14 mouse cellular contexts compared by ENCODE assay signal in genomic region chr19:29270226-29270625, GRCm38 (mm10). TPM values are rescaled to one million over a fixed set of nuclear protein-coding genes. Genes with fewer than 3 reads are reported as not detected.
DNase-seq lines count a peak whose midpoint lies in the region; ATAC-seq and TF ChIP-seq lines count a peak whose summit lies in the region.
"Had no signal": no experiment of that assay in that cellular context is flagged by ENCODE, and none has a peak within 500 bp of the region (broad histone marks: within the 10 kb centered on the region; RNA-seq: fewer than 3 reads in every experiment).

No protein-coding gene starts in this region.

- H3K27me3 ChIP-seq in CH12.LX (replicated peaks): no peaks in the 10 kb centered on the region
- H3K27me3 ChIP-seq in midbrain, embryonic 15.5 days (replicated peaks): no peaks in the 10 kb centered on the region
- H3K27me3 ChIP-seq: lung, embryonic 15.5 days had no signal

- H3K4me2 ChIP-seq in CH12.LX (ENCODE audit: insufficient read depth, low read depth, poor library complexity, severe bottlenecking): peak overlapping the region; percentile 91
- H3K4me2 ChIP-seq in midbrain, embryonic 15.5 days: no peak overlapping the region
- H3K4me2 ChIP-seq: lung, embryonic 15.5 days had no signal

- H3K79me2 ChIP-seq in CH12.LX (replicated peaks; ENCODE audit: control insufficient read depth, extremely low read depth, insufficient read depth, poor library complexity, severe bottlenecking): peaks cover 2% of the 10 kb centered on the region; the same call in 1 of the 2 replicates

- DNase-seq in cerebellum, adult 9-11 months: peak; percentile 27
- no peak for DNase-seq in cerebellum, postnatal 36 days
- DNase-seq in layer of hippocampus, adult 2 months (ENCODE audit: low spot score in 2 of 2): no peak
- DNase-seq in layer of hippocampus, postnatal 25 days (ENCODE audit: extremely low spot score in 1 of 2, low spot score in 1 of 2): no peak
- no peak for DNase-seq in CH12.LX (ENCODE audit: extremely low read depth)
- no peak for DNase-seq in spleen, postnatal 10 days (ENCODE audit: low spot score in 2 of 2)
- no peak for DNase-seq in layer of hippocampus, postnatal 36 days
- DNase-seq: gastrocnemius, postnatal 36 days; kidney, postnatal 25 days; left cerebral cortex, postnatal 4 days; right cerebral cortex, postnatal 14 days; thymus, adult 18-20 months had no signal

- H3K4me1 ChIP-seq in CH12.LX (ENCODE audit: control insufficient read depth in 1 of 2, insufficient read depth in 2 of 2): peaks cover 8 to 16% of the 10 kb centered on the region in 2 experiments
- peaks cover 11% of the 10 kb centered on the region for H3K4me1 ChIP-seq in midbrain, embryonic 15.5 days

- no peak for TF ChIP-seq POLR2A in CH12.LX (IDR thresholded peaks at IDR 0.05; ENCODE audit: low read depth, low read length)

- H3K9ac ChIP-seq in CH12.LX (ENCODE audit: insufficient read depth, low read depth): 0 out of 2 replicates have a peak overlapping the region, but pooled peaks have one; percentile 2
- H3K9ac ChIP-seq in midbrain, embryonic 15.5 days: no peak overlapping the region
- H3K9ac ChIP-seq: lung, embryonic 15.5 days had no signal

- dilution Hi-C loops in CH12.LX (cut with MboI; ENCODE audit: extremely low pct_ligation_motif_present, extremely low pct_unique_long_range_greater_than_20kb, low sequenced_read_pairs): no loop called here

- in situ Hi-C loops in CH12.LX (cut with MboI; ENCODE audit: low pct_ligation_motif_present, low pct_unique_long_range_greater_than_20kb, low sequenced_read_pairs): no loop called here

- peak; percentile 57 for TF ChIP-seq CTCF in layer of hippocampus, adult 2 months (conservative IDR thresholded peaks at IDR 0.05)
- TF ChIP-seq CTCF in CH12.LX (conservative IDR thresholded peaks at IDR 0.05 in 1 of 2, IDR thresholded peaks at IDR 0.05 in 1 of 2; ENCODE audit: low read depth in 2 of 2, low read length in 2 of 2): peak in 1 of 2 experiments; percentile 43; a peak in 2 of 4 replicates

- TF ChIP-seq RAD21 in CH12.LX (IDR thresholded peaks at IDR 0.05; ENCODE audit: low read depth, low read length): no peak; the same call in 1 of the 2 replicates

- H3K36me3 ChIP-seq in CH12.LX (replicated peaks in 1 of 2; ENCODE audit: control insufficient read depth in 1 of 2, insufficient read depth in 1 of 2, low read length in 1 of 2): peaks cover 0 to 7% of the 10 kb centered on the region in 2 experiments
- H3K36me3 ChIP-seq in midbrain, embryonic 15.5 days (replicated peaks): 0 out of 2 replicates have a peak, but pooled peaks cover 5% of the 10 kb centered on the region
- H3K36me3 ChIP-seq: lung, embryonic 15.5 days had no signal

- TF ChIP-seq EP300 in CH12.LX (IDR thresholded peaks at IDR 0.05; ENCODE audit: low read length): no peak

- H3K27ac ChIP-seq in layer of hippocampus, adult 2 months: peak overlapping the region; percentile 16; the same call in 1 of the 2 replicates
- no peak overlapping the region for H3K27ac ChIP-seq in CH12.LX (ENCODE audit: insufficient read depth, low read depth)
- no peak overlapping the region for H3K27ac ChIP-seq in midbrain, embryonic 15.5 days
- H3K27ac ChIP-seq: lung, embryonic 15.5 days had no signal

- no peak overlapping the region for H3K4me3 ChIP-seq in layer of hippocampus, adult 2 months
- peak overlapping the region in 1 of 3 experiments; percentile 22 for H3K4me3 ChIP-seq in CH12.LX (replicated peaks in 1 of 3; ENCODE audit: low read depth in 2 of 3, low read length in 2 of 3, poor library complexity in 1 of 3)
- H3K4me3 ChIP-seq in midbrain, embryonic 15.5 days: no peak overlapping the region
- H3K4me3 ChIP-seq: lung, embryonic 15.5 days had no signal

- ATAC-seq in midbrain, embryonic 15.5 days (replicated peaks): peak; percentile 48

- H3K9me3 ChIP-seq in CH12.LX (replicated peaks; ENCODE audit: low read length): no peaks in the 10 kb centered on the region
- H3K9me3 ChIP-seq in midbrain, embryonic 15.5 days: no peaks in the 10 kb centered on the region
- H3K9me3 ChIP-seq: lung, embryonic 15.5 days had no signal

- 37% methylated on average over 6 of the region's 6 CpGs for WGBS in midbrain, embryonic 15.5 days

TF ChIP-seq in CH12.LX, 34 proteins besides CTCF, POLR2A, EP300 and RAD21:
- peak; percentile 20; the same call in 1 of the 2 replicates for TF ChIP-seq SMC3 (IDR thresholded peaks at IDR 0.05; ENCODE audit: low read depth, low read length)
- no peak for TF ChIP-seq ZMIZ1 (IDR thresholded peaks at IDR 0.05; ENCODE audit: low read depth, low read length)
- TF ChIP-seq UBTF (IDR thresholded peaks at IDR 0.05; ENCODE audit: low read depth, low read length): no peak
- no peak for TF ChIP-seq MYC (IDR thresholded peaks at IDR 0.05; ENCODE audit: low read depth, low read length)
- TF ChIP-seq POLR2AphosphoS2 (IDR thresholded peaks at IDR 0.05; ENCODE audit: low read depth, low read length): no peak

RNA-seq across cellular contexts. Expression of gene Jak2, which starts 18.6 kb away (rescaled TPM):
- 10 to 100 TPM; 27.1 to 28.1 TPM for total RNA-seq in layer of hippocampus, adult 2 months (2021)
- total RNA-seq in layer of hippocampus, postnatal 25 days (2021): 10 to 100 TPM; 26.1 to 27.5 TPM
- total RNA-seq in CH12.LX (2012; rRNA removed): 7.6 and 8.4 TPM in 2 replicates
- 11.1 and 11.5 TPM in 2 replicates for total RNA-seq in CH12.LX (2014; rRNA removed)
- polyA plus RNA-seq in CH12.LX (2012; ENCODE audit: insufficient read length, low read depth): 5.3 and 6.6 TPM in 2 replicates
- polyA plus RNA-seq in midbrain, embryonic 15.5 days (2015; fragmentation: Nextera tagmentation; extraction: Ambion mirVana): 17.6 and 18.2 TPM in 2 replicates
- total RNA-seq in layer of hippocampus, postnatal 36 days (2021): 10 to 100 TPM; 27.2 to 31.4 TPM

RNA-seq across cellular contexts. Expression of gene Insl6, which starts 54.9 kb away (rescaled TPM):
- total RNA-seq in layer of hippocampus, adult 2 months (2021): 1 to 10 TPM in 1 of 2 experiments, under 1 TPM in 1; 0.74 to 1.3 TPM
- under 1 TPM; 0.39 to 0.56 TPM for total RNA-seq in layer of hippocampus, postnatal 25 days (2021)
- total RNA-seq in CH12.LX (2012; rRNA removed) (8.0 and 11.2 TPM in 2 replicates), CH12.LX (2014; rRNA removed) (8.5 and 9.8 TPM in 2 replicates)
- polyA plus RNA-seq in CH12.LX (2012; ENCODE audit: insufficient read length, low read depth): 5.1 and 5.7 TPM in 2 replicates
- polyA plus RNA-seq in midbrain, embryonic 15.5 days (2015; fragmentation: Nextera tagmentation; extraction: Ambion mirVana): 1.5 and 1.9 TPM in 2 replicates
- not detected for total RNA-seq in layer of hippocampus, postnatal 36 days (2021)
- total RNA-seq: gastrocnemius, postnatal 36 days; left cerebral cortex, postnatal 4 days had no signal

Comparison
In these comparisons a context has a peak if more than half of its experiments do, and no peak if none do; other contexts are left out.
1. RNA of gene Insl6, which starts 54.9 kb away (total RNA-seq): 8.0 to 11.2 TPM in CH12.LX; 0.74 to 1.3 TPM in layer of hippocampus, adult 2 months, 0.39 to 0.56 TPM in layer of hippocampus, postnatal 25 days and not detected in layer of hippocampus, postnatal 36 days; every median in the first group is over 4 times any median in the second.